Mouse (Mus musculus) liver (tissue): Measurements from ENCODE around the gene Dgkq.
A peak's percentile ranks its signal among the peaks of the same experiment; 100 is the strongest.

ENCODE experiments used
- DNase-seq: peaks from one replicate; pipeline ENCODE4 v3.0.0-alpha.2; 2020; ENCODE audit warnings: mixed read lengths

Dgkq gene

DNA sequence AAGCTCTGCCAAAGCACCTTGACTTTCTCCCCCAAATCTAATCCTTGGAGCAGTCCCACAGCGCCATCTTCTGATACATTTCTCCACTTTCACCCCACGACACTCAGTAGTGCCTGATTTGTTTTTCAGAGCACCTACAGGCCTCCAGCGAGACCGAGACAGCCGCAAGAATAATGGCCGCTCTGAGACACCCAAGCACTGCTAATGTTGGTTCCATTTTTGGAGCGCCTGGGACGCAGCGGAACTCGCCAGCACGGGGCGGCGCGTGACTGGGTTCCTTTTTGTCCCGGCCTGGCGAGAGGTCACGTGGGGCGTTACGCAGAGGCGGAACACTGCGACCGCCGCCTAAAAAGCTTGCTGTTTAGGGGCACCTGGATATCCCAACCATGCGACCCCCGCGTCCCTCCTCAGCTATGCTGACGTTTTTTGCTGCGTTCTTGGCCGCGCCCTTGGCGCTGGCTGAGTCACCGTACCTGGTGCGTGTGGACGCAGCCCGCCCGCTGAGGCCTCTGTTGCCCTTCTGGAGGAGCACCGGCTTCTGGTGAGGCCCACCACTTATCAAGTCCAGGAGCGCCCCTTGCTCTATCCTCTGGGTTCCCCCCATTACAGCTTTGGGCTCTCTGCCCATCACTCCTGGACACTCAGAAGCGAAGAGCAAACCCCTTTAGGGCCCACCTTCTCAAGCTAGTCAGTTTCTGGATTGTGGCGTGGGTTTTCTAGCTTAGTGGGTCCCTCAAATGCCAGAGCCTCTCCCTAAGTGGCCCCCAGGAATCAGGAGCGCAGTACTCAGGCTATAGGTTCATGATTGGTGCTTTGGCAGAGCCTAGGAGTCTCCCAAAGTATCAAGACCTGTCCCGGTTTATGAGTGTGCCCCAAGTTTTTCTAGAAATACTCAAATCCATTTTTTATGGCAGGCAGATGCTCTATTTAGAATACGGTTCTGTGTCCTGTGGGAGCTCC, at the start of gene Dgkq:
Dgkq (minus strand) TSS at position 696 of the 960 bp plus-strand sequence.
- peak; percentile 87 for DNase-seq

DNA sequence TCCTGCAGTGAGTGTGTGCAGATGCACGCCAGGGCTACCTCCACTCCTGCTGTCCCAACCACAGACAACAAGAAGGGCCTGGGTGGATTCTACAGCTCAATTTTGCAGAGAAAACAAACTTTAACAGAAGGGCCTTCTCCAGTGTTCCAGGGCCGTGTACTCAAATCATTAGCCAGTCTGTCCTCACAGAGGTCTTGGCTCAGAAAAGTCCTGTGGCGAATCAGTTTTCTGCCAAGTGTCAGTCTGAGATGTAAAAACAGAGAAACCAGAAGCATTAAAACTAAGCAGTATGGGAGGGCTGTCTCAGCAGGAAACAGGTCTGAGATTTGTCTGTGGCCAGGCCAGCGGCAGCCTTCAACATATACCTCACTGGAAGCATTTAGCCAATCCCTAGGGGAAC, 48.6 kb upstream of the Dgkq start:
- DNase-seq, result no peak

DNA sequence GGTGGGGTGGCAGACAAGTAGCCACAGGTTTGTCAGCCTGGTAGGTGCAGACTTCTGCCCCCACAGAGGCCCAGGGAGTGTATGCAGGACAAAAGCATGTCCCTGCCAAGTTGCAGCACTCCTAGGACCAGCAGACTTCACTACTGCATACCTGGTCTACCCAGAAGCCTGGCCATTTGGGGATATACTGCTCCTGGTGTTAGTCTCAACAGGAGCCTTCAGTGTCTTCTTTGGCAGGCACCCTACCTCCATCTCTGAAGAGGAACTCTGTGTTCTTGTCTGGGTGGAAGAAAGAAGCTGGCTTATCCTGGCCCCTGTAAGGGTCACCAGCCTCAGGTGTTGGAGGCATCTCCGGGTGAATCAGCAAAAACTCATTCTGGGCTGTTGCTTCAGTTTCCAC, 46.5 kb upstream of the Dgkq start:
- no peak for DNase-seq

DNA sequence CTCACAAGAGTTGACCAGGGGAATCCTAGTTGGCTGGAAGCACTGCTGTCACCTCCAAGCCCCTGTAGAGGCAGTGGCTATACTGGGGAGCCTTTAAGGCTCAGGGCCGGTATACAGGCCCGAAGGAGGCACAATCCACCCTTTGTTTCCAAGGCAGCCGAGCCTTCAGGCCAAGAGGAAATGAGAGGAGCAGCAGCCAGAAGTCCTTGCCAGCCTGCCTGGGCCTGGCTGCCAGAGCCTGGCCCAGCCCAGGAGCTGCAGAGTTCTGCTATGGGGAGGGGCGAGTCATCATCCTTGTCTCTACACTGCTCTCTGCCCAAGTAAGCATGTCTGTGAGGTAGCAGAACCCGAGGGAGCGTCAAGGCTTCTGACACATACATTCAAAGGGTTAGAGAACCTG, 44.7 kb upstream of the Dgkq start:
- no peak for DNase-seq

DNA sequence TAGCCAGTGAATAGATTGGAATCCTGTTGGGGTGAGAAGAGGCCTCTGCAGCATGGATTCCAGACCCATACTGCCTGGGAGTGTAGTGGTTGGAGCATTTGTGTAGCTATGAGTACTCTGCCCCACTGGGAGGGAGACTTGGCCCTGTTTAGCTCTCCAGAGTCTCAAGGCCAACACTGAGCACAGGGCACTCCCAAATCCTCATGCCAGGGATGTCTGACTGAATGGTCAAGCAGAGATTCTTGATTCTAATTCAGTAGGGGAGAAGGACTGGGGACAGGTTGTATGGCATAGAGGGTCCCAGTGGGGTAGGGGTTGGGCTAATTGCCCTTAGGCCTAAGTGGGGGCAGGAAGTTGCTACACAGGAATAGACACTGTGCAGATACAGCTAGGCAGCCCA, 44.2 kb upstream of the Dgkq start:
- no peak for DNase-seq

DNA sequence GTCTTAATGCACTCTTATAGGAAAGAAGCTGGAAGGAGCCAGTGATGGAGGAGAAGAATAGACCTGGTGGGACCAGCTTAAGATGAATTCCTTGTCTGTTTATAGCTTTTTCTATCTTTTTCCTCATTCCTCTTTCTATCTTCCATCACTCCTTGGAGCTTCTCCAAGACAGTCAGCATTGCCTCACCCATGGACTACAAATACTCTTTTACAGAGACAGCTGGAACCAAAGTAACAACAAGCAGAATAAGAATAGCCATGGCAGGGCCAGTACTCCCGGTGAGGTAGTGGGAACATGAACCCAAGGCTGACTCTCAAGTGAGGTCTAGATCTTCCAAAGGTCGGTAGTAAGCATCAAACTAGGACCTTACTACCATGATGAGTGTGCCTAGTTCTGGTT, 43.6 kb upstream of the Dgkq start:
- DNase-seq, result no peak

DNA sequence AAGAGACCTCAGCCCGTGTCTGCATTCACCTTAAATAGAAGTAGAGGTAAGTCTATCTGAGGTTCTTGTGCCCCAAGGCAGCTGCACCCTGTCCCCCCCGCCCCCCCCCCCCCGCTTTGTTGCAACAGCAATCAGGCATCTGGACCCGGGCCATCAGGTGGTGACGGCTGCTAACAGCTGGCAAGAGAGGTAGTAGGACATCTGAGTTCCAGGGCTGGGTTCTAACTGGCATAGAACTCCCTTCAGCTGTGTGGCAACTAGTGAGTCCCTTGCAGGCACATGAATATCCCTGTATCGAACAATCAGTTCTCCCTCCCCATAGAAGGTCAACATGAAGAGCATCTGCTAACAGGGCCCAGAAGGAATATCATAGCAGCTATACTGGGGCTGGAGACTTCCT, 42.5 kb upstream of the Dgkq start:
- no peak for DNase-seq

DNA sequence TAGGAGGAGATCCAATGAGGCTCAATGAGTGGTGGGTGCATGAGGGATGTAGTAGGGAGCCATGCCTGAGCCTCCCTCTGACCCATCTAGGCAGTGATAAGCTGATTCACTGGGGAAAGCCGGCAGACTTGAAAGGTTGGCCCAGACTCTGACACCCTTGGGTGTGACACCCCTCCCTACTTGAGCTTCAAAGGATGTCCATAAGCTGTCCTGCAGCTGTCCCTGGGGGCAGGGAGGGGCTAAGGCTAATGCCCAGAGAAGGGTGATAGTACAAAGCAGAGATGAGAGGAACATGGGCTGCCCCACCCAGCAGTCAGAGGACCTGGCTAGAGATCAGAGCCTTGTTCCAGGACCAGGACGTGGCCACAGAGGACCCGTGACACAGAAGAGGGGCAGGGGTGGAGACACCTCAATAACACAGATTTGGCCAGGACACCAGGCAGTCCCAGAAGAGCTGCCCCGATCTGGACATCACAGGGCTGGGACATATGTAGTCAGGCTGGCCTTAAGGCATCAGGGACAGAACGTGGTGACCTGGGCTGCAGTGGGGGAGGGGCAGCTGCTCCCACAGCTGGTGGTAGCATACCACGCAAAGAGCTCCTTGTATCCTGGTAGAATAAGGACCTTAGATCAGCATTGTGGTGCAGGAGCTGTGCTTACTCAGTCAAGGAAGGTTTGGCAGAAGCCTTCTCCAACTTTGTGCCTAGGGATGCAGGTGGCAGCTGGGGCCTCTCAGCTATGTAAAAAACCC, 39.7 kb upstream of the Dgkq start:
- peak; percentile 61 for DNase-seq

DNA sequence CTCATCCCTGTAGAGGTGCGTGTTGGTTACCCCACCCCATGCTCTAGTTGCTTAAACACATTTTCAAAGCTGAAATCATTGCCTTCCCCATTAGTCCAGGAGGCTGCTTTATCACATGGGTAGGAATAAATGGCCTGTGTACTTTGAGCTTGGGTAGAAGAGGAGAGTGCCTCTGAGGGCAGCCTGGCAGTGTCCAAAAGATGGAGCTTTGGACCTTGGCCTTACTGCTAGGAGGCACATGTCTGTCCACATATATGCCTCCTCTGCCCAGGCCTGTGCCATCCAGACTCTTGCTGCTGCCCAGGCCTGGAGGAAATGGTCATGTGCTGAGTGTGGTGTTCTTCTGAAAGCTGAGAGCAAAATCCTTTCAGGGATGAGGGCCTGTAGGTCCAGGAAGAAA, 38.9 kb upstream of the Dgkq start:
- no peak for DNase-seq

DNA sequence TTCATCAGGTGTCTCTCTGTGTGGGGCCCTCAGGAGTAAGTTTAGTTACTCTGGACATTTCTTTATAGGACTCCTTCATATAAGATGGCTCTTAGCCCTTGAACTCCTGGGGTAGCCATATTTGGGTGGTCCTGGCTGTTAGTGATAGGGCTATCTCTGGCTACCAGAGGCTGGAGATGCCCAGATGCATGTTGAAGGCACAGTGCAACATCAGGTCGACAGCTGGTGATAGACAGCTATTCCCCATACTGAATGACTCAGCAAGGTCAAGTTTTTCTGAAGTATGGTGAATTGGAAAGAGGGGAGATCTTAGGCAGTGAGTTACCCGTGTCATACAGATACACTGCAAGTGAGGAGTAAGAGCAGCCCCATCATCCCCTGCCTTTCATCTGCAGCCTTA, 38.3 kb upstream of the Dgkq start:
- peak; percentile 62 for DNase-seq

DNA sequence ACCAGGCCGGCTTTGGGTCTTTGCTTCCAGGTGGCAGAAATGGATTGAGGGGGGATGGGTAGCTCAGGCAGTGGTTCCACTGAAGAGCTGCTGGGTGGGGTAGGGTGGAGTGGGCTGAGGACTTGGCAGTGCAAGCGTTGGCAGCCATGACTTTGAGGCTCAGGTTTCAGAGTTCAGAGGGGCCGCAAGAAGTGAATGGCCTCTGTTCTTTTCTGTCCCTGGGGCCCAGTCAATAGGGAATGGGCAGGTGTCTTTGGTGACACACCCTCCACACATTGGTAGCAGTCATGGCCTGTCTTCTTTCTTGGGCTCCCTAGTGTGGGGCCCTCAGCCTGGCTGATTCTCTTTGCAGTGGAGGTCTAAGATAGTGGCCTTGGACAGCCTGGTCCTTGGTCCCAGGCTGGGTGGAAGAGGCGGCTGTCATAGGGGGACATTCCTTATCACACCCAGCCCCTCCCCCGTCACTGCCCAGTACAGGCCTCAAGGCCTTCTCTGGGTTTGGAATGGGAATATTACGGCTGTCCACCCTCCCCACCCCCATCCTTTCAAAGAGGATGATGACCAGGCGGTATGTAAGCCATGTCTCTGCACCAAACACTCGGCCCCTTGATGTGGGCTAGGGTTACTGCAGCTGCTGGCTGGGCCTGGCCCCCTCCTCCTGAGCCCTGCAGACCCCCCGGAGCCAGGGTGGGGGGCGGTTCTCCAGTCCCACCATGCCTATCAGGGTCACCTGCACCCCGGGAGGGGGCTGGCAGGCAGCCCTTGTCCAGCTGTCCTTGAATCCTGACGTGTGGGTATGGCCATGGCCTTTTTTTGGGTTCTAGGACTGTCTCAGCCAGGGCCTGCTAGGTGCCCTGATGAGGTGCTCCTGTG, 34.5 kb upstream of the Dgkq start:
- no peak for DNase-seq

DNA sequence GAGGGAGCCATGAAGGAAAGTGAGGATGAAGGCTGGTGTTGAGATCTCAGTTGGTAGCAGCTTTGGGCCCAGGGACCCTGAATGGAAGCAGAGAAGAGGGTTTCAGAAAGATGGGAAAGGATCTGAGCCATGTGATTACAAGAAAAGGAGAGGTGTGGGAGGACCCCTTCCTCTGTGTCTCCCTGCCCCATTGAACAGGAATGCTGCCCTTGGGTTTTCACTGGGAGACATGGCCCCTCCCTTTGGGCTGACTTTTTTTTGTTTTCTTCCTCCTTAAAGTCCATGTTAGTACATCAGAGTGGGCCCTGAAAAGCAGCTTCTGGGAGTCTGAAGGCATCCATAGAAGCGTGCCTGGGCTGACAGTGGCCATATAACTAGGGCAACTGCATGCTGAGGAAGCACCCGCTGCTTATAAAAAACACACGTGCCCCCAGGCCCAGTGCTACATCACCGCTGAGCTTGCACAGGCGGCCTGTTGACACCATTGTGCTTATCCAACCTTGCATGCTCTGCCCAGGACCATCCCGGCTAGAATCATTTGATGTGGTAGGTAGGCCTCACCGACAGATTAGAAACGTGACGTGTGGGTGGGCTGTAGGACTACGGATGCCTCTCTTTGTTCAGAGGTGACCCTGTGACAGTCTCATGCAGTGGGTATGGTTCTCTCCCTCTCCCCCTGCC, 32.0 kb upstream of the Dgkq start:
- no peak for DNase-seq

DNA sequence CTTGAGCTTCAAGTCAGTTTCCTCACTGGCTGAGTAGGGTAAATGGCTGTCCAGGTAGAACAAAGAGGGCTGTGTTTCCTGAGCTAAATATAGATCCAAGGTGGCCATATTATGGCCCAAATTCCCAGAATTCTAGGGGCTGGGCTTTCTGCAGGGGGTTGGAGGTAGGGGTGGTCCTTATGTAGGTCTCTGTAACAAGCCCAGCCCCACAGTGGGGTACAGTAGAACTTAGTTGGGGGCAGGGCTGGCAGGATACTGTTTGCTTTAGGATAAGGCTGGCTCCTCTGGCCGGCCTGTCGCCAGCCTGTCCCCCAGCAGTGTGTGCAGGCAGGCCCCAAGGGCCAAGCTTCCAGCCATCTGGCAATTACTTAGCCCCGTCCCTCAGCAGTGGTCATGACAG, 30.9 kb upstream of the Dgkq start:
- DNase-seq, result no peak

DNA sequence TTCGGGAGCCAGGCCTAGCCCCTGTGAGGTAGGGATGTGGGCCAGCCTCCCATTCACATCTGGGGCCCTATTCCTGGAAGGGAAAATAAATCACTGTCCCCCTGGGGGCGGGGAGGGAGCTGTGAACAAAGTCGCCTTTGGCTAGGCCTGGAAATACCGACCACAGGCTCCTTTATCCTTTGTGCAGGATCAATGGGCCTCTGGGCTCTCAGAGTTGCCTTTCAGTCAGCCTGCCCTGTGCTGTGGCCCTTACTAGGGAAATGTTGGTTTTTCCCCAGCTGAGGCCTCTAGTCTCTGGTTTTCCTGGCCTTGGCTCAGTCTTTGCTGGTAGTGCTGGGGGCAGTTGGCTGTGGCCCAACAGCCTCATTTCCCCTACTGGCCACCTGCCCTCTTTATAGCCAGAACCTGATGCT, 27.9 kb upstream of the Dgkq start:
- DNase-seq, result no peak

DNA sequence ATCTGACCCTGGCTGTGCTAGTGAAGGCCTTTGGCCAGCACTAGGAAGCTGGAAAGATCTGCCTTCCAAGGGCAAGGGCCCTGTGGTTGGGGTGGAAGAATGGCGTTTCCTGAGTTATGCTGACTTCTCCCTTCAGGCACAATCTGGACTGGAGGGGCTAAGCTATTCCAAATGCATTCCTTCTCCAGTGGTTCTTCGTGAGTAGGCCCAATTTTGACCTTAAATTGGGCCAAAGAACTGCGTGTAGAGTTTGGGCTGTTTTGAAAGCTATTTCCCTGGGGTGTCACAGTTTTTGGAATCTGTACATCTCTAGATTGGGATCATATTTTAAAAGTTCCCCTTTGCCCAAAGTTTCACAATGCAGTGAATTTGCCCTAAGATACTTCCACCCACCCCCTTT, 27.1 kb upstream of the Dgkq start:
- no peak for DNase-seq

DNA sequence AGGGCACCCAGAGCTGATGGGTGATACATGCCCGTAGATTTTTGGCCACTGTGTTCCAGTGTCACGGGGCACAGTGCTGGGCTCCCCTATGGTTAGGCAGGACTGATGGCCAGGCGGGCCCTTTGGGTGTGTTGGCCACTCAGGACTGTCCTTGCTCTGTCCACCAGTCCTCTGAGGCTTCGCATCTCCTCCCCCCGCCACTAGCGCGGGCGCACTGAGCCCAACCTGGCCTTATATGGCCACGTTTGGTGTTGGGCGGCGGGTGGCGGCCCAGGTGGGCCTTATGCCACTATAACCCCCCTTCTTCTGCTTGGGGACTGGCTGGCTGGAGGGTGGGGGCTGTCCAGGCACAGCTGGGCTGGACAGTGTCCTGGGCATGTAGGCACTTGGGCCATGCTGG, 26.4 kb upstream of the Dgkq start:
- no peak for DNase-seq

DNA sequence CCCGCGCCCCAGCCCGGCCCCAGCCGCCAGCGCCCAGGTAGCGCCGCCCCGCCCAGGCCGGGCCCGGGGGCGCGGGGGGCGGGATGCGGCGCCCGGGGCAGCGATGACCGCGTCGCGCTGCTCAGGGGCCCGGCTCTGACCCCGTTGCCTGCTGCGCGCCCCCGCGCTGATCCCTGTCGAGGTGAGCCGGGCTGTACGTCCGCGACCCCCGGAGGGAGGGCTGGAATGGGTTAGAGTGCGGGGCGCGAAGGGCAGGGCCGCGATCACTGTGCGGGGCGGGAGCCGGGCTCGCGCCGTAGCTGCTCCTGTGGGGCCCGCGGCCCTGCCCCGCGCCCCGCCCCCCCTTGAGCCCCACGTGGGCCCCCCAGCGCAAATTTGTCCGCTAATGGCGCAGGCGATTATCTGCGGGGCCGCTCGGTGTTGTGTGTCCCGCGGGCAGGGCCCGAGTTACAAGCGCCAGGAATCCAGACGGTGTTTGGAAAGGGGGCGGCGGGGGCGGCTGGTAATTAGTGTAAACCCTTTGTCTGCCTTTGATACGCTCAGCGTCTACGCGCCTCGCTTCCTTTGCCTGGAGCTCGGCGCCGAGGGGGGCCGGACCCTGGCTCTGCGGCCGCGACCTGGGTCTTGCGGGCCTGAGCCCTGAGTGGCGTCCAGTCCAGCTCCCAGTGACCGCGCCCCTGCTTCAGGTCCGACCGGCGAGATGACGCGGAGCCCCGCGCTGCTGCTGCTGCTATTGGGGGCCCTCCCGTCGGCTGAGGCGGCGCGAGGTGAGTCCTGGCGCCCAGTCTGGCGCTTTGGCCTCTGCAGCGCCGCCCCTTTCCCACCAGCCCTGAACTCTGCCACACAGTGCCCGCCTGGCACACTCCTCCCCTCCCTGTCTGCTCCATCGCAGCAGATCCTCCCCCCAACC, 25.1 kb upstream of the Dgkq start:
- peak; percentile 65 for DNase-seq

DNA sequence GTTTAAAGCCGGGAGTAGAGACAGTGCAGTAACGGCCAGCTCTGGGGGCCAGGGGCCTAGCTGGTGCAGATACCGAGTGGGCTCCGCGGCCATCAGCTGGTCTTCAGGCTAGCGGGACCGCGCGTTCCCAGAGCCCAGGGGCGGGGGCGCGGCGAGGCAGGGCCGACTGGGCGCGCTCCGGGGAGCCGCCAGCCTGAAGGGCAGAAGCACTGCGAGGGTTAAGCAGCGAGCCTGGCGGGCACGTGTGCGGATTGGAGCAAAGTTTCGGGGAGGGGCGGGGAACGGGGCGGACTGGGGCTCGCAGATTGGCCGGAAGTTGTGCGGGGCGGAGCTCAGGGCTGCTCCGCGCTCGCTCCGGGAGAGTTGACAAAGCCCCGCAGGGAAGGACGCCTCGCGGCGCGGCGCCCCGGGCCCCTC, 24.4 kb upstream of the Dgkq start:
- DNase-seq, result peak; percentile 95

DNA sequence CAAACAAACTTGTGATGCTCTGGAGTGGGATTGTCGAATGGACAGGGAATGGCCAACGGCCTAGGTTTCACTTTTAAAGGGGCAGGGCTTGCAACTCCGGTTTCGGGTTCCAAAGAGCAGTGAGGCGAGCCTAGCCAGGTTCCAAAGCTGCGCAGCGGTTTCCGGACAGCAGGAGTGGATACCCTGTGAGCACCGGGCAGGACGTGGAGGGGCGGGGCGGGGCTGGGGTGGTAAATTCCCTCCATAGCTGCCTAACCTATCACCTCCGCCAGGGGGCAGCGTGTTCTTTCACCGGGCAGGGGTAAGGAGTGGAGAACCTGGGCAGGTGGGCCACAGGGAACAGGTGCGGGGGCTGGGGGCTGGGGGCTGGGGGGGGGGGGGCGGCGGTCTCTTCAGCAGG, 22.8 kb upstream of the Dgkq start, which contains the start of gene Fgfrl1:
Fgfrl1 (plus strand) TSS at position 112 of the 400 bp plus-strand sequence.
- DNase-seq, result peak; percentile 87

DNA sequence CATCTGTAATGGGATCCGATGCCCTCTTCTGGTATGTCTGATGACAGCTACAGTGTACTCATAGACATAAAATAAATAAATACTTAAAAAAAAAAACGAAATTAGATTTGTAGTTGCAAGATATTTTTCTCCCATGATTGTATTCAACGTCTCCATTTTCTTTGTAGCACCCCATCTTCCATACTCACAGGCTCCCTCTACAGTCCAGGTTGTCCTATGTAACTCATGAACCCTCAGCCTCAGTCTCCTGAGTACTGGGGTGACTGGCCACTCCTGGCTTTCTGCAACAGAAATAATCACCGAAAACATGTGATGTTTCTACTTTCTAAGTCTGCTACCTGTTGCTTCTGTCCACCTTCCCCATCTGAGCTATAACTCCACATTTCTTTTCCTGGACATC, 21.7 kb upstream of the Dgkq start:
- no peak for DNase-seq

DNA sequence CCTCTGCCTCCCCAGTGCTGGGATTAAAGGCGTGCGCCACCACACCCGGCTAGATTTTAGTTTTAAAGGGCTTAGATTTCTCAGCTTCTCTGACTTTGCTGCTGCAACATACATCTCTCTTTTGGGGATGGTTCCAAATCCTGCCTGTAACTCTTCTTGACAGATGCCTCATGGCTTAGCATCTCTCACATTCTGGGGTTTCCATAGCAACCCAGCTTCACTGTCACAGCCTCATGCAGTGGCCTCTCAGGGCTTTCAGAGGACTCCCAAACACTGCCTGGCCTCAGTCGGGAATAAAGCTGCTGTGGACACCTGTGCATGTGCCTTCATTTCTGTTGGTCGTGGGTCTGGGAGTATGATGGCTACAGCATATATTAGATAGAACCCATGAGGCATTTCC, 19.6 kb upstream of the Dgkq start:
- no peak for DNase-seq
